Mouse (Mus musculus) hindlimb bud, embryonic 11.5 days (tissue): ENCODE results near the gene Vmn1r158.
"Not testable (repeated sequence)": the region's sequence is repeated elsewhere in the genome, so short reads cannot be mapped to it uniquely, and the experiment has no call there.

ENCODE experiments used
- DNase-seq: peaks from one replicate; pipeline ENCODE4 v3.0.0-alpha.2; 2012; ENCODE audit warnings: low read depth, low spot score; ENCODE audit errors: extremely low spot score

The Vmn1r158 gene

GRCm38 (mm10) chr7:22790682-22791081 lies at the start of gene Vmn1r158:
Gene Vmn1r158, minus strand, starts transcription at chr7:22790782.
- not testable (repeated sequence) for DNase-seq

- DNase-seq = not testable (repeated sequence)
Observed at GRCm38 (mm10) chr7:22775981-22776380, 14.6 kb downstream of the Vmn1r158 start.

DNA sequence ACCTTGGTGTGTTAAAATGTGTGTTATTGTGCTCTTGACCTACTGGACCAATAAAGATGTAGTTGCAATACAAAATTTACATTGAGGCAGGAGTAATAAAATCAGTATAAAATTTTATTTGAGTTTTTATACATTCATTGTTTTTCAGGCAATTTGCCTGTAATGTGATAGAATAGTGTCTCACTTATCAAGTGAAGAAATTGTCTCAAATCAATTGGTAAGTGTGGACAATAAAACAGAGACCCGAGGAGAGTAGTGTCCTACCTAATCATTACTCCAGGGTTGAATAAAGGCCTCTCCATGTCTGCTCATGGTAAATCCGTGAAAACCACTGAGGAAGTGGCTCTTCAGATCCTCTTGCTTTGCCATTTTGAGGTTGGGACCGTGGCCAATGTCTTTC lies 29.2 kb downstream of the Vmn1r158 start, which contains the start of gene Vmn1r157:
Gene Vmn1r157, plus strand, starts transcription at position 301 of the 400 bp plus-strand sequence.
- DNase-seq = not testable (repeated sequence)
